Mouse (Mus musculus): Measurements from ENCODE around the gene Trip11. TPM values are rescaled to one million over a fixed set of nuclear protein-coding genes. Genes with fewer than 3 reads are reported as not detected.

The Trip11 gene
- total and polyA plus RNA-seq, 3 experiments: 5.1 to 12.8 (median 10.4) TPM

- peak; percentile 18 for DNase-seq (ENCODE audit: extremely low read depth)
- Histone ChIP-seq H3K4me3 (replicated peaks in 1 of 3; ENCODE audit: low read depth in 2 of 3, low read length in 2 of 3, poor library complexity in 1 of 3) (peak overlapping the region; percentile 13 to 34 (median 29)), H3K79me2 (replicated peaks; ENCODE audit: control insufficient read depth, extremely low read depth, insufficient read depth, poor library complexity, severe bottlenecking) (peaks cover 22% of the 10 kb centered on the region), H3K36me3 (replicated peaks in 1 of 2; ENCODE audit: control insufficient read depth in 1 of 2, insufficient read depth in 1 of 2, low read length in 1 of 2) (peaks cover 15 to 44% of the 10 kb centered on the region in 2 experiments), H3K4me1 (ENCODE audit: control insufficient read depth in 1 of 2, insufficient read depth in 2 of 2) (peaks cover 0 to 20% of the 10 kb centered on the region in 2 experiments; a peak in 1 of 4 replicates), H3K9me3 (replicated peaks; ENCODE audit: low read length) (peaks cover 6% of the 10 kb centered on the region), H3K9ac (ENCODE audit: insufficient read depth, low read depth) (peak overlapping the region; percentile 10), H3K4me2 (ENCODE audit: insufficient read depth, low read depth, poor library complexity, severe bottlenecking) (peak overlapping the region; percentile 78), H3K27ac (ENCODE audit: insufficient read depth, low read depth) (peak overlapping the region; percentile 23), H3K27me3 (replicated peaks) (no peaks in the 10 kb centered on the region)
- peak; percentile 48; the same call in 1 of the 2 replicates for TF ChIP-seq IRF4 (IDR thresholded peaks at IDR 0.05; ENCODE audit: low read depth, low read length)
- TF ChIP-seq HCFC1 (IDR thresholded peaks at IDR 0.05; ENCODE audit: low read depth, low read length): peak; percentile 46; the same call in 1 of the 2 replicates
- TF ChIP-seq CTCF (conservative IDR thresholded peaks at IDR 0.05 in 1 of 2, IDR thresholded peaks at IDR 0.05 in 1 of 2; ENCODE audit: low read depth in 2 of 2, low read length in 2 of 2): no peak
- 0 out of 2 replicates have a peak, but pooled peaks have one; percentile 41 for TF ChIP-seq SIN3A (IDR thresholded peaks at IDR 0.05; ENCODE audit: low read length)
- TF ChIP-seq TBP (conservative IDR thresholded peaks at IDR 0.05; ENCODE audit: low read depth, low read length): no peak
- peak; percentile 73 for TF ChIP-seq ELF1 (IDR thresholded peaks at IDR 0.05; ENCODE audit: low read depth, low read length)
- 0 out of 2 replicates have a peak, but pooled peaks have one; percentile 6 for TF ChIP-seq MAFK (IDR thresholded peaks at IDR 0.05; ENCODE audit: insufficient replicate concordance, low read length)
- no peak for TF ChIP-seq POLR2AphosphoS2 (IDR thresholded peaks at IDR 0.05; ENCODE audit: low read depth, low read length)
- peak; percentile 32; the same call in 1 of the 2 replicates for TF ChIP-seq MYC (IDR thresholded peaks at IDR 0.05; ENCODE audit: low read depth, low read length)
- in situ Hi-C loops (cut with MboI; ENCODE audit: low pct_ligation_motif_present, low pct_unique_long_range_greater_than_20kb, low sequenced_read_pairs) (no loop called here), dilution Hi-C loops (cut with MboI; ENCODE audit: extremely low pct_ligation_motif_present, extremely low pct_unique_long_range_greater_than_20kb, low sequenced_read_pairs) (no loop called here)
Measured at GRCm38 (mm10) chr12:101905817-101906216, 7.2 kb downstream of the Trip11 start.

- Histone ChIP-seq H3K4me1 (ENCODE audit: control insufficient read depth in 1 of 2, insufficient read depth in 2 of 2) (peaks cover 0 to 15% of the 10 kb centered on the region in 2 experiments; a peak in 1 of 4 replicates), H3K27me3 (replicated peaks) (no peaks in the 10 kb centered on the region), H3K27ac (ENCODE audit: insufficient read depth, low read depth) (no peak overlapping the region), H3K4me2 (ENCODE audit: insufficient read depth, low read depth, poor library complexity, severe bottlenecking) (peak overlapping the region; percentile 78; the same call in 1 of the 2 replicates), H3K9ac (ENCODE audit: insufficient read depth, low read depth) (peak overlapping the region; percentile 10), H3K36me3 (replicated peaks in 1 of 2; ENCODE audit: control insufficient read depth in 1 of 2, insufficient read depth in 1 of 2, low read length in 1 of 2) (peaks cover 15 to 47% of the 10 kb centered on the region in 2 experiments), H3K9me3 (replicated peaks; ENCODE audit: low read length) (peaks cover 6% of the 10 kb centered on the region), H3K79me2 (replicated peaks; ENCODE audit: control insufficient read depth, extremely low read depth, insufficient read depth, poor library complexity, severe bottlenecking) (peaks cover 17% of the 10 kb centered on the region), H3K4me3 (replicated peaks in 1 of 3; ENCODE audit: low read depth in 2 of 3, low read length in 2 of 3, poor library complexity in 1 of 3) (no peak overlapping the region)
- no peak for DNase-seq (ENCODE audit: extremely low read depth)
- dilution Hi-C loops (cut with MboI; ENCODE audit: extremely low pct_ligation_motif_present, extremely low pct_unique_long_range_greater_than_20kb, low sequenced_read_pairs): no loop called here
- TF ChIP-seq NRF1 (IDR thresholded peaks at IDR 0.05; ENCODE audit: low read depth, low read length): no peak
- no peak for TF ChIP-seq ELF1 (IDR thresholded peaks at IDR 0.05; ENCODE audit: low read depth, low read length)
- TF ChIP-seq POLR2AphosphoS2 (IDR thresholded peaks at IDR 0.05; ENCODE audit: low read depth, low read length): no peak
- no peak for TF ChIP-seq NELFE (IDR thresholded peaks at IDR 0.05; ENCODE audit: low read depth, low read length)
- TF ChIP-seq POLR2A (IDR thresholded peaks at IDR 0.05; ENCODE audit: low read depth, low read length): no peak
- no peak for TF ChIP-seq SIN3A (IDR thresholded peaks at IDR 0.05; ENCODE audit: low read length)
- no peak for TF ChIP-seq RAD21 (IDR thresholded peaks at IDR 0.05; ENCODE audit: low read depth, low read length)
- TF ChIP-seq RCOR1 (conservative IDR thresholded peaks at IDR 0.05; ENCODE audit: low read depth, low read length): no peak
- in situ Hi-C loops (cut with MboI; ENCODE audit: low pct_ligation_motif_present, low pct_unique_long_range_greater_than_20kb, low sequenced_read_pairs): no loop called here
Measured at GRCm38 (mm10) chr12:101904906-101905305, 8.2 kb downstream of the Trip11 start.
